Mouse (Mus musculus) heart, embryonic 11.5 days (tissue): Measurements from ENCODE around the gene Tmem210. TPM values are rescaled to one million over a fixed set of nuclear protein-coding genes. Genes with fewer than 3 reads are reported as not detected.

ENCODE experiments used
- ATAC-seq: fragments of 200-750 bp; cut with Nextera tagmentation; replicated peaks from 2 replicates; pipeline ENCODE4 v1.8.0; 2017; ENCODE audit warnings: moderate library complexity; ENCODE audit not compliant: insufficient number of reproducible peaks, low FRiP score, low TSS enrichment
- H3K27ac ChIP-seq: fragments of 300-500 bp; sonication (generic); 2 replicates; pipeline ENCODE4 v1.5.1; 2014; ENCODE audit warnings: mild to moderate bottlenecking, low read depth, low read length
- H3K27me3 ChIP-seq: fragments of 300-500 bp; sonication (generic); 2 replicates; pipeline ENCODE4 v1.6.1; 2014; ENCODE audit warnings: mild to moderate bottlenecking, low read length, mixed read lengths; ENCODE audit not compliant: control insufficient read depth, insufficient read depth
- H3K36me3 ChIP-seq: fragments of 300-500 bp; sonication (generic); 2 replicates; pipeline ENCODE4 v1.6.1; 2014; ENCODE audit warnings: mild to moderate bottlenecking, low read length, moderate library complexity, mixed read lengths; ENCODE audit not compliant: control insufficient read depth, insufficient read depth
- H3K4me1 ChIP-seq: fragments of 300-500 bp; sonication (generic); 2 replicates; pipeline ENCODE4 v1.6.1; 2014; ENCODE audit warnings: low read length; ENCODE audit not compliant: control insufficient read depth, insufficient read depth
- H3K4me2 ChIP-seq: fragments of 300-500 bp; sonication (generic); 2 replicates; pipeline ENCODE4 v1.6.1; 2014; ENCODE audit warnings: mild to moderate bottlenecking, moderate library complexity
- H3K4me3 ChIP-seq: fragments of 300-500 bp; sonication (generic); 2 replicates; pipeline ENCODE4 v1.5.1; 2014; ENCODE audit warnings: low read depth, low read length
- H3K9ac ChIP-seq: fragments of 300-500 bp; sonication (generic); 2 replicates; pipeline ENCODE4 v1.6.1; 2014; ENCODE audit warnings: mild to moderate bottlenecking, low read depth, low read length, moderate library complexity
- H3K9me3 ChIP-seq: fragments of 300-500 bp; sonication (generic); replicated peaks from 2 replicates; pipeline ENCODE4 v1.6.1; 2016; ENCODE audit warnings: low read length; ENCODE audit not compliant: control insufficient read depth
- WGBS: fragments of 180-500 bp; shearing (Covaris S2); extraction: QIAGEN DNeasy Blood & Tissue Kit; methylation state at CpG from one replicate; pipeline ENCODE4 v1.1.7; 2014; ENCODE audit not compliant: insufficient replicate concordance; 5-methylcytosine and 5-hydroxymethylcytosine counted together
- polyA plus RNA-seq: library from polyadenylated mRNA; unstranded; fragments of >200 nt; fragmentation: Nextera tagmentation; extraction: Ambion mirVana; gene quantifications from 2 replicates; pipeline ENCODE4 v1.2.1, GENCODE M21; 2014

Tmem210 gene
- polyA plus RNA-seq, 1 experiment from 2014 or later = not detected

GRCm38 (mm10) chr2:25311491-25311891, 23.5 kb downstream of the Tmem210 start:
- WGBS = 7% methylated on average over 11 of the region's 11 CpGs
- H3K4me1 ChIP-seq = no peaks in the 10 kb centered on the region
- no peaks in the 10 kb centered on the region for H3K36me3 ChIP-seq
- no peak overlapping the region for H3K27ac ChIP-seq
- peaks cover 93% of the 10 kb centered on the region for H3K27me3 ChIP-seq
- no peak overlapping the region; the same call in 1 of the 2 replicates for H3K4me2 ChIP-seq
- no peak overlapping the region for H3K9ac ChIP-seq
- H3K4me3 ChIP-seq = no peak overlapping the region
- no peaks in the 10 kb centered on the region for H3K9me3 ChIP-seq
- ATAC-seq = no peak

- Histone ChIP-seq H3K9ac (no peak overlapping the region), H3K4me3 (peak overlapping the region; percentile 34), H3K4me1 (peaks cover 8% of the 10 kb centered on the region), H3K27me3 (peaks cover 76% of the 10 kb centered on the region), H3K9me3 (no peaks in the 10 kb centered on the region), H3K36me3 (no peaks in the 10 kb centered on the region), H3K4me2 (peak overlapping the region; percentile 63), H3K27ac (no peak overlapping the region)
- 7% methylated on average over 31 of the region's 31 CpGs for WGBS
- ATAC-seq = no peak
Measured at GRCm38 (mm10) chr2:25318119-25318966, 30.4 kb downstream of the Tmem210 start.

- Histone ChIP-seq H3K9me3 (no peaks in the 10 kb centered on the region), H3K9ac (no peak within 1 kb of the TSS), H3K4me3 (peak within 1 kb of the TSS; percentile 34), H3K4me2 (peak within 1 kb of the TSS; percentile 63), H3K27me3 (peaks cover 69% of the 10 kb centered on the region), H3K36me3 (no peaks in the 10 kb centered on the region), H3K4me1 (peaks cover 8% of the 10 kb centered on the region), H3K27ac (no peak within 1 kb of the TSS)
- WGBS = 10% methylated on average over 58 of the region's 58 CpGs
- no peak for ATAC-seq
Measured at GRCm38 (mm10) chr2:25318971-25319773, 31.2 kb downstream of the Tmem210 start, which contains the start of gene Grin1. TSS of gene Grin1 (minus strand) at chr2:25319187.

- Histone ChIP-seq H3K27me3 (peaks cover 62% of the 10 kb centered on the region), H3K4me3 (no peak overlapping the region), H3K4me1 (peaks cover 8% of the 10 kb centered on the region), H3K9me3 (no peaks in the 10 kb centered on the region), H3K36me3 (no peaks in the 10 kb centered on the region), H3K9ac (no peak overlapping the region), H3K27ac (no peak overlapping the region), H3K4me2 (no peak overlapping the region)
- WGBS = 21% methylated on average over 2 of the region's 2 CpGs
- ATAC-seq = no peak
Measured at GRCm38 (mm10) chr2:25320084-25320483, 32.1 kb downstream of the Tmem210 start.

- H3K9ac ChIP-seq = no peak overlapping the region
- H3K27me3 ChIP-seq = peaks cover 10% of the 10 kb centered on the region
- no peaks in the 10 kb centered on the region for H3K4me1 ChIP-seq
- no peak overlapping the region for H3K27ac ChIP-seq
- no peak overlapping the region for H3K4me3 ChIP-seq
- no peak overlapping the region for H3K4me2 ChIP-seq
- 67% methylated on average over 2 of the region's 2 CpGs for WGBS
- ATAC-seq = no peak
- no peaks in the 10 kb centered on the region for H3K36me3 ChIP-seq
- H3K9me3 ChIP-seq = no peaks in the 10 kb centered on the region
Measured at GRCm38 (mm10) chr2:25326036-25326435, 38.1 kb downstream of the Tmem210 start.

GRCm38 (mm10) chr2:25328440-25328839, 40.5 kb downstream of the Tmem210 start:
- no peak overlapping the region for H3K9ac ChIP-seq
- 0 out of 2 replicates have a peak, but pooled peaks cover 3% of the 10 kb centered on the region for H3K27me3 ChIP-seq
- no peak overlapping the region for H3K27ac ChIP-seq
- no peaks in the 10 kb centered on the region for H3K36me3 ChIP-seq
- H3K4me3 ChIP-seq = no peak overlapping the region
- ATAC-seq = no peak
- 40% methylated on average over 7 of the region's 7 CpGs for WGBS
- H3K4me2 ChIP-seq = no peak overlapping the region
- H3K9me3 ChIP-seq = no peaks in the 10 kb centered on the region
- peaks cover 4% of the 10 kb centered on the region for H3K4me1 ChIP-seq

GRCm38 (mm10) chr2:25331470-25331869, 43.5 kb downstream of the Tmem210 start:
- 52% methylated on average over 9 of the region's 9 CpGs for WGBS
- Histone ChIP-seq H3K36me3 (peaks cover 16% of the 10 kb centered on the region), H3K27me3 (no peaks in the 10 kb centered on the region), H3K4me1 (peaks cover 8% of the 10 kb centered on the region), H3K9ac (peak overlapping the region; percentile 97), H3K9me3 (no peaks in the 10 kb centered on the region), H3K27ac (no peak overlapping the region), H3K4me3 (peak overlapping the region; percentile 96), H3K4me2 (peak overlapping the region; percentile 97)
- no peak for ATAC-seq

GRCm38 (mm10) chr2:25332286-25333160, 44.6 kb downstream of the Tmem210 start, which contains the start of gene Man1b1:
TSS of gene Man1b1 (plus strand) at chr2:25332338.
- Histone ChIP-seq H3K27ac (peak within 1 kb of the TSS; percentile 92), H3K36me3 (peaks cover 23% of the 10 kb centered on the region), H3K27me3 (no peaks in the 10 kb centered on the region), H3K9ac (peak within 1 kb of the TSS; percentile 97), H3K4me2 (peak within 1 kb of the TSS; percentile 97), H3K4me3 (peak within 1 kb of the TSS; percentile 96), H3K4me1 (peaks cover 8% of the 10 kb centered on the region), H3K9me3 (no peaks in the 10 kb centered on the region)
- WGBS = under 1% methylated on average over 76 of the region's 78 CpGs
- peak; percentile 94 for ATAC-seq
